Mouse (Mus musculus): ENCODE measurements around the gene Zfp655. TPM values are rescaled to one million over a fixed set of nuclear protein-coding genes. Genes with fewer than 3 reads are reported as not detected.

Zfp655 gene
- polyA plus RNA-seq, 1 experiment = 79.3 TPM

GRCm38 (mm10) chr5:145279948-145280347 is 48.4 kb downstream of the Zfp655 start:
- H3K27me3 ChIP-seq (ENCODE audit: control insufficient read depth, insufficient read depth, low read length, poor library complexity, severe bottlenecking) = no peaks in the 10 kb centered on the region
- no peak overlapping the region for H3K27ac ChIP-seq (ENCODE audit: insufficient read depth, low read length)
- H3K36me3 ChIP-seq (ENCODE audit: control insufficient read depth, insufficient read depth, low read length, poor library complexity, severe bottlenecking) = peaks cover 11% of the 10 kb centered on the region; the same call in 1 of the 2 replicates
- H3K9ac ChIP-seq (ENCODE audit: low read depth, poor library complexity, severe bottlenecking) = no peak overlapping the region
- no peaks in the 10 kb centered on the region for H3K9me3 ChIP-seq (replicated peaks; ENCODE audit: control insufficient read depth, insufficient read depth, low read length, poor library complexity, severe bottlenecking)
- H3K4me1 ChIP-seq (ENCODE audit: control insufficient read depth, insufficient read depth, low read length) = no peaks in the 10 kb centered on the region
- no peak for TF ChIP-seq EP300 (IDR thresholded peaks at IDR 0.05; ENCODE audit: insufficient read depth, low read depth, low read length)
- no peak for TF ChIP-seq POLR2A (IDR thresholded peaks at IDR 0.05; ENCODE audit: insufficient read depth, low read length)
- TF ChIP-seq CTCF (IDR thresholded peaks at IDR 0.05; ENCODE audit: low read depth, low read length) = no peak
- H3K4me3 ChIP-seq (ENCODE audit: low read depth, low read length) = no peak overlapping the region

GRCm38 (mm10) chr5:145280371-145281143 is 49.0 kb downstream of the Zfp655 start, which contains the start of gene Zscan25:
TSS of gene Zscan25 (plus strand) at chr5:145280500.
- TF ChIP-seq EP300 (IDR thresholded peaks at IDR 0.05; ENCODE audit: insufficient read depth, low read depth, low read length) (peak; percentile 44; the same call in 1 of the 2 replicates), POLR2A (IDR thresholded peaks at IDR 0.05; ENCODE audit: insufficient read depth, low read length) (peak; percentile 89), CTCF (IDR thresholded peaks at IDR 0.05; ENCODE audit: low read depth, low read length) (no peak)
- H3K4me3 ChIP-seq (ENCODE audit: low read depth, low read length) = peak within 1 kb of the TSS; percentile 83
- H3K4me1 ChIP-seq (ENCODE audit: control insufficient read depth, insufficient read depth, low read length) = no peaks in the 10 kb centered on the region
- peaks cover 15% of the 10 kb centered on the region; the same call in 1 of the 2 replicates for H3K36me3 ChIP-seq (ENCODE audit: control insufficient read depth, insufficient read depth, low read length, poor library complexity, severe bottlenecking)
- H3K27me3 ChIP-seq (ENCODE audit: control insufficient read depth, insufficient read depth, low read length, poor library complexity, severe bottlenecking) = no peaks in the 10 kb centered on the region
- H3K9ac ChIP-seq (ENCODE audit: low read depth, poor library complexity, severe bottlenecking) = peak within 1 kb of the TSS; percentile 85
- no peaks in the 10 kb centered on the region for H3K9me3 ChIP-seq (replicated peaks; ENCODE audit: control insufficient read depth, insufficient read depth, low read length, poor library complexity, severe bottlenecking)
- peak within 1 kb of the TSS; percentile 75 for H3K27ac ChIP-seq (ENCODE audit: insufficient read depth, low read length)

DNA sequence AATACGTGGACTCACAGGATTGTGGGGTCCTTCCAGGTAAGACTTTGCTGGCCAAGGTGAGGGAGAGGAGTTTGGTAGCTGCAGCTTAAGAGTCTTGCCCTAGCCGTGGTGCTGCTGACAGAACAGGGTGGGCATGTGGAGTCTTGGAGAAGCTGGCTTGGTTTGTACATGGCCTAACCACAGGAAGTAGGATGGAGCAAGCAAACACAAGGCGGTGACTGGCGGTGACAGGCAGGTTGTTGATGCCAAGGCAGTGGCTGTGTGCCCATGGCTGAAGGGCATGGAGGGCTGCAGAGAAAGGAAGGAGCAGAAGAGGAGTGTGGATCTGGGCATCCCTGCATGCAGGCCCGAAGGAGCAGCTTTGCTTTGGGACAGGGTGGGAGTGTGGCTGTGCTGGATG is 56.9 kb downstream of the Zfp655 start:
- H3K27me3 ChIP-seq (ENCODE audit: control insufficient read depth, insufficient read depth, low read length, poor library complexity, severe bottlenecking) = no peaks in the 10 kb centered on the region
- no peak overlapping the region for H3K9ac ChIP-seq (ENCODE audit: low read depth, poor library complexity, severe bottlenecking)
- H3K4me3 ChIP-seq (ENCODE audit: low read depth, low read length) = no peak overlapping the region
- TF ChIP-seq CTCF (IDR thresholded peaks at IDR 0.05; ENCODE audit: low read depth, low read length) (no peak), EP300 (IDR thresholded peaks at IDR 0.05; ENCODE audit: insufficient read depth, low read depth, low read length) (no peak), POLR2A (IDR thresholded peaks at IDR 0.05; ENCODE audit: insufficient read depth, low read length) (no peak)
- H3K27ac ChIP-seq (ENCODE audit: insufficient read depth, low read length) = no peak overlapping the region
- no peaks in the 10 kb centered on the region for H3K4me1 ChIP-seq (ENCODE audit: control insufficient read depth, insufficient read depth, low read length)
- H3K9me3 ChIP-seq (replicated peaks; ENCODE audit: control insufficient read depth, insufficient read depth, low read length, poor library complexity, severe bottlenecking) = peaks cover 16% of the 10 kb centered on the region
- H3K36me3 ChIP-seq (ENCODE audit: control insufficient read depth, insufficient read depth, low read length, poor library complexity, severe bottlenecking) = peaks cover 62% of the 10 kb centered on the region

GRCm38 (mm10) chr5:145290697-145291096 is 59.2 kb downstream of the Zfp655 start:
- TF ChIP-seq POLR2A (IDR thresholded peaks at IDR 0.05; ENCODE audit: insufficient read depth, low read length) (no peak), CTCF (IDR thresholded peaks at IDR 0.05; ENCODE audit: low read depth, low read length) (no peak), EP300 (IDR thresholded peaks at IDR 0.05; ENCODE audit: insufficient read depth, low read depth, low read length) (no peak)
- no peak overlapping the region for H3K27ac ChIP-seq (ENCODE audit: insufficient read depth, low read length)
- H3K36me3 ChIP-seq (ENCODE audit: control insufficient read depth, insufficient read depth, low read length, poor library complexity, severe bottlenecking) = peaks cover 50% of the 10 kb centered on the region
- peaks cover 16% of the 10 kb centered on the region for H3K9me3 ChIP-seq (replicated peaks; ENCODE audit: control insufficient read depth, insufficient read depth, low read length, poor library complexity, severe bottlenecking)
- H3K27me3 ChIP-seq (ENCODE audit: control insufficient read depth, insufficient read depth, low read length, poor library complexity, severe bottlenecking) = no peaks in the 10 kb centered on the region
- H3K4me1 ChIP-seq (ENCODE audit: control insufficient read depth, insufficient read depth, low read length) = no peaks in the 10 kb centered on the region
- no peak overlapping the region for H3K4me3 ChIP-seq (ENCODE audit: low read depth, low read length)
- H3K9ac ChIP-seq (ENCODE audit: low read depth, poor library complexity, severe bottlenecking) = no peak overlapping the region

- no peaks in the 10 kb centered on the region for H3K4me1 ChIP-seq (ENCODE audit: control insufficient read depth, insufficient read depth, low read length)
- H3K9me3 ChIP-seq (replicated peaks; ENCODE audit: control insufficient read depth, insufficient read depth, low read length, poor library complexity, severe bottlenecking) = peaks cover 16% of the 10 kb centered on the region
- no peak overlapping the region for H3K9ac ChIP-seq (ENCODE audit: low read depth, poor library complexity, severe bottlenecking)
- H3K36me3 ChIP-seq (ENCODE audit: control insufficient read depth, insufficient read depth, low read length, poor library complexity, severe bottlenecking) = peaks cover 36% of the 10 kb centered on the region
- TF ChIP-seq CTCF (IDR thresholded peaks at IDR 0.05; ENCODE audit: low read depth, low read length) (no peak), EP300 (IDR thresholded peaks at IDR 0.05; ENCODE audit: insufficient read depth, low read depth, low read length) (no peak), POLR2A (IDR thresholded peaks at IDR 0.05; ENCODE audit: insufficient read depth, low read length) (no peak)
- H3K27me3 ChIP-seq (ENCODE audit: control insufficient read depth, insufficient read depth, low read length, poor library complexity, severe bottlenecking) = no peaks in the 10 kb centered on the region
- H3K27ac ChIP-seq (ENCODE audit: insufficient read depth, low read length) = no peak overlapping the region
- no peak overlapping the region for H3K4me3 ChIP-seq (ENCODE audit: low read depth, low read length)
Measured at GRCm38 (mm10) chr5:145292398-145292797, 60.9 kb downstream of the Zfp655 start.

Other genes starting within 250 kb of the Zfp655 start
- gene Gm4871, start 199.0 kb upstream of the Zfp655 start, polyA plus RNA-seq (2011; ENCODE audit: insufficient read depth, insufficient read length, low read depth, missing spikeins) = not detected in 2 replicates
- gene 1700018F24Rik, start 188.7 kb upstream of the Zfp655 start, polyA plus RNA-seq (2011; ENCODE audit: insufficient read depth, insufficient read length, low read depth, missing spikeins) = not detected in 2 replicates
- gene Arpc1a, start 147.9 kb upstream of the Zfp655 start, polyA plus RNA-seq (2011; ENCODE audit: insufficient read depth, insufficient read length, low read depth, missing spikeins) = 110 and 123 TPM in 2 replicates
- gene Kpna7, start 147.7 kb upstream of the Zfp655 start, polyA plus RNA-seq (2011; ENCODE audit: insufficient read depth, insufficient read length, low read depth, missing spikeins) = not detected in 2 replicates
- 92.3 and 108 TPM in 2 replicates for gene Arpc1b, start 117.5 kb upstream of the Zfp655 start, polyA plus RNA-seq (2011; ENCODE audit: insufficient read depth, insufficient read length, low read depth, missing spikeins)
- 229 and 237 TPM in 2 replicates for gene Pdap1, start 91.5 kb upstream of the Zfp655 start, polyA plus RNA-seq (2011; ENCODE audit: insufficient read depth, insufficient read length, low read depth, missing spikeins)
- gene Bud31, start 91.4 kb upstream of the Zfp655 start, polyA plus RNA-seq (2011; ENCODE audit: insufficient read depth, insufficient read length, low read depth, missing spikeins) = 104 and 112 TPM in 2 replicates
- gene Ptcd1, start 64.6 kb upstream of the Zfp655 start, polyA plus RNA-seq (2011; ENCODE audit: insufficient read depth, insufficient read length, low read depth, missing spikeins) = 14.1 and 17.1 TPM in 2 replicates
- gene Cpsf4, start 64.5 kb upstream of the Zfp655 start, polyA plus RNA-seq (2011; ENCODE audit: insufficient read depth, insufficient read length, low read depth, missing spikeins) = 47.9 and 49.6 TPM in 2 replicates
- gene Atp5j2, start 39.7 kb upstream of the Zfp655 start, polyA plus RNA-seq (2011; ENCODE audit: insufficient read depth, insufficient read length, low read depth, missing spikeins) = 300 and 316 TPM in 2 replicates
- gene Zkscan14, start 29.8 kb upstream of the Zfp655 start, polyA plus RNA-seq (2011; ENCODE audit: insufficient read depth, insufficient read length, low read depth, missing spikeins) = 3.9 and 6.0 TPM in 2 replicates
- 20.3 and 20.4 TPM in 2 replicates for gene Zkscan5, start 27.2 kb upstream of the Zfp655 start, polyA plus RNA-seq (2011; ENCODE audit: insufficient read depth, insufficient read length, low read depth, missing spikeins)
- 7.7 and 13.5 TPM in 2 replicates for gene Zscan25, start 48.8 kb downstream of the Zfp655 start, polyA plus RNA-seq (2011; ENCODE audit: insufficient read depth, insufficient read length, low read depth, missing spikeins)
- gene Cyp3a57, start 113.6 kb downstream of the Zfp655 start, polyA plus RNA-seq (2011; ENCODE audit: insufficient read depth, insufficient read length, low read depth, missing spikeins) = not detected in 2 replicates
- gene Cyp3a16, start 238.0 kb downstream of the Zfp655 start, polyA plus RNA-seq (2011; ENCODE audit: insufficient read depth, insufficient read length, low read depth, missing spikeins) = not detected in 2 replicates

Data from ES-Bruce4 (cell line).